Comparison of ENCODE assay signal across 9 mouse cellular contexts in the genomic region with DNA sequence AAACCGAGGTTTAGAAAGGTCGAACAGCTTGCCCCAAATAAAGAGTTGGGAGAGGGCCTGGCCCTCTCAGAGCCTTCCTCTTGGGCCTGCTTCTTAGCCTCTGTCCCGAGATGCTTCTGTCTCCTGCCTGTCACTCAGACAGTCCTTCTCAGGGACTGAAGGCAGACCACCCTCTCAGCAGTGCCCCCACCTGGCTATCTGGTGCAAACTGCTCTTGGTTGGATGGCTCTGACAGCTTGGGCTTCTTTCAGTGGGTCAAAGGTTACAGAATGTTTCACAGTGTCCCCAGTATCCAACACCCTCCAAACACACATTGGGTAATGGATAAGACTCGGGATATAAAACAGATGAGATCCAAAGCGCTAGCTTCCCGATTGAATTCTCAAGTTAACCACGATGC. TPM values are rescaled to one million over a fixed set of nuclear protein-coding genes. Genes with fewer than 3 reads are reported as not detected.
DNase-seq lines count a peak whose midpoint lies in the region; ATAC-seq and TF ChIP-seq lines count a peak whose summit lies in the region.
"Had no signal": no experiment of that assay in that cellular context is flagged by ENCODE, and none has a peak within 500 bp of the region (broad histone marks: within the 10 kb centered on the region; RNA-seq: fewer than 3 reads in every experiment).

No protein-coding gene starts in this region.

- no peaks in the 10 kb centered on the region for H3K36me3 ChIP-seq in kidney, postnatal 0 days (ENCODE audit: insufficient read depth, low read length)
- H3K36me3 ChIP-seq: neural tube, embryonic 12.5 days had no signal

- H3K9me3 ChIP-seq in kidney, postnatal 0 days (replicated peaks; ENCODE audit: low read length), result no peaks in the 10 kb centered on the region
- H3K9me3 ChIP-seq: neural tube, embryonic 12.5 days had no signal

- WGBS in kidney, postnatal 0 days, result 77% methylated on average over 7 of the region's 7 CpGs

- H3K4me1 ChIP-seq in kidney, postnatal 0 days (replicated peaks; ENCODE audit: insufficient read depth, low read length), result peaks cover 5% of the 10 kb centered on the region; the same call in 1 of the 2 replicates
- H3K4me1 ChIP-seq: neural tube, embryonic 12.5 days had no signal

- DNase-seq in kidney, postnatal 0 days (ENCODE audit: low spot score), result no peak
- DNase-seq in kidney, adult 8-10 months, result no peak
- peak; percentile 52 for DNase-seq in R1 (ENCODE audit: low read depth, low spot score)
- DNase-seq in embryo, embryonic 10.5 days (ENCODE audit: low spot score), result peak; percentile 47
- DNase-seq in retina, postnatal 1 day, result peak; percentile 60
- no peak for DNase-seq in adrenal gland, adult (ENCODE audit: inconsistent age in 2 of 2, low spot score in 1 of 2)
- DNase-seq in cerebellum, adult 11 months, result no peak
- DNase-seq: cerebellum, adult 9-11 months had no signal

- no peak for ATAC-seq in kidney, postnatal 0 days (replicated peaks; ENCODE audit: low FRiP score, low read depth)

- H3K9ac ChIP-seq in kidney, postnatal 0 days (ENCODE audit: low read depth, low read length), result no peak overlapping the region
- H3K9ac ChIP-seq: neural tube, embryonic 12.5 days had no signal

- no peak overlapping the region for H3K4me2 ChIP-seq in kidney, postnatal 0 days (ENCODE audit: low read length)
- H3K4me2 ChIP-seq: neural tube, embryonic 12.5 days had no signal

- no peak overlapping the region for H3K27ac ChIP-seq in kidney, postnatal 0 days
- H3K27ac ChIP-seq: neural tube, embryonic 12.5 days had no signal

- TF ChIP-seq CTCF in kidney, postnatal 0 days (IDR thresholded peaks at IDR 0.05; ENCODE audit: low read depth), result peak; percentile 22; the same call in 1 of the 2 replicates

- H3K27me3 ChIP-seq in kidney, postnatal 0 days (ENCODE audit: insufficient read depth, low read length), result no peaks in the 10 kb centered on the region
- H3K27me3 ChIP-seq: neural tube, embryonic 12.5 days had no signal

- H3K4me3 ChIP-seq in kidney, postnatal 0 days (replicated peaks; ENCODE audit: low read depth, low read length), result no peak overlapping the region
- H3K4me3 ChIP-seq: neural tube, embryonic 12.5 days had no signal

RNA-seq across cellular contexts. Expression of gene Adrb1, which starts 23.1 kb away (rescaled TPM):
- polyA plus RNA-seq in kidney, postnatal 0 days (2015; fragmentation: Nextera tagmentation; extraction: Ambion mirVana), result 0.37 and 0.55 TPM in 2 replicates

Comparison
In these comparisons a context has a peak if more than half of its experiments do, and no peak if none do; other contexts are left out.
1. DNase-seq: peak in R1 (single experiment), embryo, embryonic 10.5 days (single experiment) and retina, postnatal 1 day (single experiment); none in kidney, postnatal 0 days (single experiment), kidney, adult 8-10 months (0 of 2), adrenal gland, adult (0 of 2) and cerebellum, adult 11 months (single experiment).